Mouse (Mus musculus) limb, embryonic 12.5 days (tissue): ENCODE measurements around the gene Fggy. TPM values are rescaled to one million over a fixed set of nuclear protein-coding genes. Genes with fewer than 3 reads are reported as not detected.

Experiments used
- ATAC-seq: fragments of 200-750 bp; cut with Nextera tagmentation; 2 replicates; pipeline ENCODE4 v1.8.0; 2017; ENCODE audit warnings: low read depth, moderate TSS enrichment; ENCODE audit not compliant: insufficient number of reproducible peaks, insufficient read depth, low FRiP score, low TSS enrichment
- H3K27ac ChIP-seq: fragments of 300-500 bp; sonication (generic); 2 replicates; pipeline ENCODE4 v1.5.1; 2016; ENCODE audit warnings: mild to moderate bottlenecking, moderate library complexity
- H3K27me3 ChIP-seq: fragments of 300-500 bp; sonication (generic); 2 replicates; pipeline ENCODE4 v1.6.1; 2016; ENCODE audit warnings: mild to moderate bottlenecking, moderate library complexity
- H3K36me3 ChIP-seq: fragments of 300-500 bp; sonication (generic); 2 replicates; pipeline ENCODE4 v1.6.1; 2016; ENCODE audit warnings: mild to moderate bottlenecking, moderate library complexity
- H3K4me1 ChIP-seq: fragments of 300-500 bp; sonication (generic); replicated peaks from 2 replicates; pipeline ENCODE4 v1.6.1; 2016
- H3K4me2 ChIP-seq: fragments of 300-500 bp; sonication (generic); 2 replicates; pipeline ENCODE4 v1.6.1; 2016; ENCODE audit warnings: mild to moderate bottlenecking, moderate library complexity
- H3K4me3 ChIP-seq: fragments of 300-500 bp; sonication (generic); replicated peaks from 2 replicates; pipeline ENCODE4 v1.5.1; 2016; ENCODE audit warnings: mild to moderate bottlenecking
- H3K9ac ChIP-seq: fragments of 300-500 bp; sonication (generic); replicated peaks from 2 replicates; pipeline ENCODE4 v1.6.1; 2016; ENCODE audit warnings: mild to moderate bottlenecking, moderate library complexity
- H3K9me3 ChIP-seq: fragments of 300-500 bp; sonication (generic); 2 replicates; pipeline ENCODE4 v1.6.1; 2016; ENCODE audit warnings: mild to moderate bottlenecking, moderate library complexity
- WGBS: fragments of 180-500 bp; shearing (Covaris S2); methylation state at CpG from one replicate; pipeline ENCODE4 v1.1.7; 2016; 5-methylcytosine and 5-hydroxymethylcytosine counted together
- polyA plus RNA-seq: library from polyadenylated mRNA; unstranded; fragments of >200 nt; fragmentation: Nextera tagmentation; extraction: Ambion mirVana; gene quantifications from 2 replicates; pipeline ENCODE4 v1.2.1, GENCODE M21; 2016

Fggy gene
- polyA plus RNA-seq, 1 experiment from 2014 or later: 11.0 TPM

- no peak for ATAC-seq
- Histone ChIP-seq H3K4me2 (no peak overlapping the region), H3K27me3 (no peaks in the 10 kb centered on the region), H3K36me3 (no peaks in the 10 kb centered on the region), H3K4me3 (no peak overlapping the region), H3K4me1 (no peaks in the 10 kb centered on the region), H3K9me3 (no peaks in the 10 kb centered on the region), H3K27ac (no peak overlapping the region), H3K9ac (no peak overlapping the region)
- WGBS: 58% methylated on average over 1 of the region's 1 CpGs
Observed at GRCm38 (mm10) chr4:95947896-95948295, 390.6 kb downstream of the Fggy start.

- Histone ChIP-seq H3K36me3 (no peaks in the 10 kb centered on the region), H3K27me3 (no peaks in the 10 kb centered on the region), H3K27ac (no peak overlapping the region), H3K4me1 (no peaks in the 10 kb centered on the region), H3K9me3 (0 out of 2 replicates have a peak, but pooled peaks cover 3% of the 10 kb centered on the region), H3K4me2 (no peak overlapping the region), H3K4me3 (no peak overlapping the region), H3K9ac (no peak overlapping the region)
- no peak for ATAC-seq
Observed at GRCm38 (mm10) chr4:95953328-95953727, 396.0 kb downstream of the Fggy start.

GRCm38 (mm10) chr4:95966928-95967724, 409.8 kb downstream of the Fggy start, which contains the start of gene Hook1:
Gene Hook1, plus strand, starts transcription at chr4:95967240.
- Histone ChIP-seq H3K4me2 (peak within 1 kb of the TSS; percentile 88), H3K9me3 (no peaks in the 10 kb centered on the region), H3K36me3 (no peaks in the 10 kb centered on the region), H3K4me3 (peak within 1 kb of the TSS; percentile 65), H3K27me3 (peaks cover 3% of the 10 kb centered on the region; the same call in 1 of the 2 replicates), H3K27ac (no peak within 1 kb of the TSS), H3K4me1 (peaks cover 9% of the 10 kb centered on the region), H3K9ac (peak within 1 kb of the TSS; percentile 69)
- peak; percentile 100 for ATAC-seq
- WGBS: under 1% methylated on average over 82 of the region's 82 CpGs
